ENCODE assay signal across 24 mouse cellular contexts in genomic region chr1:174157622-174158021, GRCm38 (mm10). TPM values are rescaled to one million over a fixed set of nuclear protein-coding genes. Genes with fewer than 3 reads are reported as not detected.
"Had no signal": no experiment of that assay in that cellular context is flagged by ENCODE, and none has a peak within 500 bp of the region (broad histone marks: within the 10 kb centered on the region; RNA-seq: fewer than 3 reads in every experiment).

No protein-coding gene starts in this region.

- H3K27me3 ChIP-seq: liver, embryonic 15.5 days; megakaryocyte, embryonic 14.5 days; midbrain, embryonic 12.5 days; neural tube, embryonic 13.5 days; neural tube, embryonic 15.5 days; stomach, embryonic 15.5 days had no signal

- H3K4me2 ChIP-seq: liver, embryonic 15.5 days; lung, embryonic 14.5 days; midbrain, embryonic 12.5 days; neural tube, embryonic 13.5 days; neural tube, embryonic 15.5 days; stomach, embryonic 15.5 days had no signal

- H3K4me3 ChIP-seq: liver, embryonic 15.5 days; megakaryocyte, embryonic 14.5 days; midbrain, embryonic 10.5 days; midbrain, embryonic 12.5 days; myocyte; neural tube, embryonic 13.5 days; neural tube, embryonic 15.5 days; stomach, embryonic 15.5 days had no signal

- H3K27ac ChIP-seq: liver, embryonic 15.5 days; midbrain, embryonic 10.5 days; midbrain, embryonic 12.5 days; neural tube, embryonic 13.5 days; neural tube, embryonic 15.5 days; stomach, embryonic 15.5 days; stomach, postnatal 0 days had no signal

- H3K9ac ChIP-seq: liver, embryonic 15.5 days; lung, embryonic 14.5 days; midbrain, embryonic 12.5 days; neural tube, embryonic 13.5 days; neural tube, embryonic 15.5 days; stomach, embryonic 15.5 days had no signal

- DNase-seq: lung, adult 18-20 months; lung, embryonic 14.5 days; lung, postnatal 10 days; lung, postnatal 4 days; midbrain, embryonic 14.5 days; right cerebral cortex, postnatal 14 days; thymus, adult 2 months; thymus, postnatal 25 days; thymus, postnatal 4 days had no signal

- H3K9me3 ChIP-seq: liver, embryonic 15.5 days; megakaryocyte, embryonic 14.5 days; midbrain, embryonic 10.5 days; midbrain, embryonic 12.5 days; neural tube, embryonic 13.5 days; neural tube, embryonic 15.5 days; stomach, embryonic 15.5 days had no signal

- H3K36me3 ChIP-seq: liver, embryonic 15.5 days; midbrain, embryonic 10.5 days; midbrain, embryonic 12.5 days; neural tube, embryonic 13.5 days; neural tube, embryonic 15.5 days; stomach, embryonic 15.5 days had no signal

- ATAC-seq: midbrain, embryonic 16.5 days had no signal

- H3K4me1 ChIP-seq: midbrain, embryonic 10.5 days; midbrain, embryonic 12.5 days; neural tube, embryonic 13.5 days; neural tube, embryonic 15.5 days; stomach, embryonic 15.5 days had no signal

RNA-seq across cellular contexts. Expression of gene Olfr420, which starts 2.2 kb away (rescaled TPM):
- polyA plus RNA-seq: lung, embryonic 14.5 days; lung, embryonic 16.5 days; midbrain, embryonic 10.5 days; midbrain, embryonic 12.5 days; midbrain, embryonic 14.5 days; midbrain, embryonic 16.5 days; myocyte; neural tube, embryonic 11.5 days; neural tube, embryonic 13.5 days; neural tube, embryonic 15.5 days; spleen, adult 2 months; stomach, embryonic 15.5 days; stomach, postnatal 0 days; testis, adult 2 months; thymus, adult 2 months; urinary bladder, adult 2 months had no signal

RNA-seq across cellular contexts. Expression of gene Olfr424, which starts 26.3 kb away (rescaled TPM):
- polyA plus RNA-seq: liver, embryonic 15.5 days; lung, embryonic 14.5 days; lung, embryonic 16.5 days; midbrain, embryonic 10.5 days; midbrain, embryonic 12.5 days; midbrain, embryonic 14.5 days; midbrain, embryonic 16.5 days; myocyte; neural tube, embryonic 11.5 days; neural tube, embryonic 13.5 days; neural tube, embryonic 15.5 days; spleen, adult 2 months; stomach, embryonic 15.5 days; stomach, postnatal 0 days; testis, adult 2 months; urinary bladder, adult 2 months had no signal

RNA-seq across cellular contexts. Expression of gene Olfr231, which starts 36.7 kb away (rescaled TPM):
- polyA plus RNA-seq: liver, embryonic 15.5 days; lung, embryonic 14.5 days; lung, embryonic 16.5 days; midbrain, embryonic 10.5 days; midbrain, embryonic 12.5 days; midbrain, embryonic 14.5 days; midbrain, embryonic 16.5 days; myocyte; neural tube, embryonic 11.5 days; neural tube, embryonic 13.5 days; neural tube, embryonic 15.5 days; spleen, adult 2 months; stomach, embryonic 15.5 days; stomach, postnatal 0 days; testis, adult 2 months; thymus, adult 2 months; urinary bladder, adult 2 months had no signal
